Mouse (Mus musculus): ENCODE data around the gene Mlx. TPM values are rescaled to one million over a fixed set of nuclear protein-coding genes. Genes with fewer than 3 reads are reported as not detected.

Mlx gene
- total and polyA plus RNA-seq, 3 experiments, result 45.2 to 116 (median 51.5) TPM

GRCm38 (mm10) chr11:101060126-101060525, 27.0 kb upstream of the Mlx start:
- in situ Hi-C loops (cut with MboI; ENCODE audit: low pct_ligation_motif_present, low pct_unique_long_range_greater_than_20kb, low sequenced_read_pairs), result no loop called here
- peaks cover 70 to 94% of the 10 kb centered on the region in 2 experiments for H3K36me3 ChIP-seq (replicated peaks in 1 of 2; ENCODE audit: control insufficient read depth in 1 of 2, insufficient read depth in 1 of 2, low read length in 1 of 2)
- H3K4me3 ChIP-seq (replicated peaks in 1 of 3; ENCODE audit: low read depth in 2 of 3, low read length in 2 of 3, poor library complexity in 1 of 3), result no peak overlapping the region
- dilution Hi-C loops (cut with MboI; ENCODE audit: extremely low pct_ligation_motif_present, extremely low pct_unique_long_range_greater_than_20kb, low sequenced_read_pairs), result no loop called here
- peak overlapping the region; percentile 7; the same call in 1 of the 2 replicates for H3K27ac ChIP-seq (ENCODE audit: insufficient read depth, low read depth)
- peak; percentile 37 for DNase-seq (ENCODE audit: extremely low read depth)
- H3K27me3 ChIP-seq (replicated peaks), result no peaks in the 10 kb centered on the region
- H3K9me3 ChIP-seq (replicated peaks; ENCODE audit: low read length), result no peaks in the 10 kb centered on the region
- no peak overlapping the region for H3K4me2 ChIP-seq (ENCODE audit: insufficient read depth, low read depth, poor library complexity, severe bottlenecking)
- H3K9ac ChIP-seq (ENCODE audit: insufficient read depth, low read depth), result no peak overlapping the region
- no peaks in the 10 kb centered on the region for H3K79me2 ChIP-seq (replicated peaks; ENCODE audit: control insufficient read depth, extremely low read depth, insufficient read depth, poor library complexity, severe bottlenecking)
- peaks cover 13 to 32% of the 10 kb centered on the region in 2 experiments for H3K4me1 ChIP-seq (ENCODE audit: control insufficient read depth in 1 of 2, insufficient read depth in 2 of 2)
- TF ChIP-seq PAX5 (IDR thresholded peaks at IDR 0.05; ENCODE audit: low read length), result no peak
- peak; percentile 17; the same call in 1 of the 2 replicates for TF ChIP-seq ETS1 (conservative IDR thresholded peaks at IDR 0.05; ENCODE audit: low read depth, low read length)
- 0 out of 2 replicates have a peak, but pooled peaks have one; percentile 6 for TF ChIP-seq BHLHE40 (IDR thresholded peaks at IDR 0.05; ENCODE audit: low read depth, low read length)

GRCm38 (mm10) chr11:101061049-101061448, 26.0 kb upstream of the Mlx start:
- Histone ChIP-seq H3K9ac (ENCODE audit: insufficient read depth, low read depth) (no peak overlapping the region), H3K36me3 (replicated peaks in 1 of 2; ENCODE audit: control insufficient read depth in 1 of 2, insufficient read depth in 1 of 2, low read length in 1 of 2) (peaks cover 60 to 86% of the 10 kb centered on the region in 2 experiments), H3K4me3 (replicated peaks in 1 of 3; ENCODE audit: low read depth in 2 of 3, low read length in 2 of 3, poor library complexity in 1 of 3) (no peak overlapping the region), H3K27me3 (replicated peaks) (no peaks in the 10 kb centered on the region), H3K27ac (ENCODE audit: insufficient read depth, low read depth) (no peak overlapping the region), H3K9me3 (replicated peaks; ENCODE audit: low read length) (no peaks in the 10 kb centered on the region), H3K79me2 (replicated peaks; ENCODE audit: control insufficient read depth, extremely low read depth, insufficient read depth, poor library complexity, severe bottlenecking) (no peaks in the 10 kb centered on the region), H3K4me1 (ENCODE audit: control insufficient read depth in 1 of 2, insufficient read depth in 2 of 2) (peaks cover 13 to 32% of the 10 kb centered on the region in 2 experiments), H3K4me2 (ENCODE audit: insufficient read depth, low read depth, poor library complexity, severe bottlenecking) (no peak overlapping the region)
- TF ChIP-seq ZMIZ1 (IDR thresholded peaks at IDR 0.05; ENCODE audit: low read depth, low read length) (no peak), USF2 (conservative IDR thresholded peaks at IDR 0.05; ENCODE audit: low read depth, low read length) (no peak), MAX (IDR thresholded peaks at IDR 0.05; ENCODE audit: low read length) (no peak), MXI1 (IDR thresholded peaks at IDR 0.05; ENCODE audit: low read depth, low read length) (no peak), ELF1 (IDR thresholded peaks at IDR 0.05; ENCODE audit: low read depth, low read length) (no peak), ZNF384 (IDR thresholded peaks at IDR 0.05; ENCODE audit: low read depth, low read length) (no peak), UBTF (IDR thresholded peaks at IDR 0.05; ENCODE audit: low read depth, low read length) (no peak), IRF4 (IDR thresholded peaks at IDR 0.05; ENCODE audit: low read depth, low read length) (no peak), TCF12 (IDR thresholded peaks at IDR 0.05; ENCODE audit: low read depth, low read length) (no peak), HCFC1 (IDR thresholded peaks at IDR 0.05; ENCODE audit: low read depth, low read length) (no peak), E2F4 (IDR thresholded peaks at IDR 0.05; ENCODE audit: insufficient replicate concordance, low read depth, low read length) (no peak), MEF2A (IDR thresholded peaks at IDR 0.05; ENCODE audit: borderline replicate concordance, low read depth, low read length) (no peak), ZKSCAN1 (IDR thresholded peaks at IDR 0.05; ENCODE audit: borderline replicate concordance, low read depth, low read length) (no peak), NELFE (IDR thresholded peaks at IDR 0.05; ENCODE audit: low read depth, low read length) (no peak), CHD1 (IDR thresholded peaks at IDR 0.05; ENCODE audit: low read depth, low read length) (no peak)
- dilution Hi-C loops (cut with MboI; ENCODE audit: extremely low pct_ligation_motif_present, extremely low pct_unique_long_range_greater_than_20kb, low sequenced_read_pairs) (no loop called here), in situ Hi-C loops (cut with MboI; ENCODE audit: low pct_ligation_motif_present, low pct_unique_long_range_greater_than_20kb, low sequenced_read_pairs) (no loop called here)
- no peak for DNase-seq (ENCODE audit: extremely low read depth)
